Mouse (Mus musculus) right cerebral cortex, adult 2 months (tissue): ENCODE measurements at regions not wholly inside any gene's neighbourhood (a gene's known extent, or its start where the extent isn't known, plus 50 kb on each side); places are given as distances from the start of the nearest gene placed in this dataset.
"Not testable (repeated sequence)": the region's sequence is repeated elsewhere in the genome, so short reads cannot be mapped to it uniquely, and the experiment has no call there.

Experiments used
- DNase-seq, 2 experiments: peaks; one replicate each; pipeline ENCODE4 v3.0.0; 2021 to 2022; ENCODE audit warnings: low spot score in 2 of 2

DNA sequence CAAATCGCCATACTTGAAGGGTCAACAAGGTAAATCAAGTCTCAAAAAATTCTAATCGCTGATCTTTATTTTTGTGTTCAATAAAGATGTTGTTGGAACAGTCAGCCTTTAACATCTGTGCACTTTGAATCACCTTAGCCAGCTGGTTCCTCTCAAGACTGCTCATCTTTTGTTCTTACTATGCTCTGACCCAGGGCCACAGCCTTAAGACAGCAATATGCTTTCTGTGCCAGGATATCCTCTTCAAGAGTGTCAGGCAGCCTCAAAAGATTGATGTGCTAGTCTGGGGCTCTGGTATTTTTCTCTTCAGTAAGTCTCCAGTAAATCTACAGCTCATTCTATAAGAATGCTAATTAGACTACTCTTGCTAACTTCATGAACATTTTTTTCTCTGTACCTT, 199.9 kb downstream of the Dph6 start:
- DNase-seq, result no peak

DNA sequence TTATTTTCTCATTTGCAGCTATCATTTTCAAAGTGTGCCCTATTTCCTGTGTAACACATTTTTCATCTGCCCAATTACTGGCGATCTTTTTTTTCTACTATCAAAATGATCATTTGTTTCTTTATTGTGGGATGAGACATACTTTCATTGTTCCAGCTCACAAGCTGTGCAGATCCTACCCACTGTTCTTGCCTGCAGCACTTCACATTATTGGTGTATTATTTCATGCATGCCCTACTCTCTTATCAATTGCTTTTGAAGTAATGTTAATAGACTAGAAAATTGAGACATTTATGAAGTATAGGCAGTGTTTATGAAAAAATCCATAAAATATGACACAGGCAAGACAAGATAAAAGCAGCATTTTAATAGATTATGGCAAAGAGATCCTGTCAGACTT, 204.6 kb downstream of the Dph6 start:
- no peak for DNase-seq

DNA sequence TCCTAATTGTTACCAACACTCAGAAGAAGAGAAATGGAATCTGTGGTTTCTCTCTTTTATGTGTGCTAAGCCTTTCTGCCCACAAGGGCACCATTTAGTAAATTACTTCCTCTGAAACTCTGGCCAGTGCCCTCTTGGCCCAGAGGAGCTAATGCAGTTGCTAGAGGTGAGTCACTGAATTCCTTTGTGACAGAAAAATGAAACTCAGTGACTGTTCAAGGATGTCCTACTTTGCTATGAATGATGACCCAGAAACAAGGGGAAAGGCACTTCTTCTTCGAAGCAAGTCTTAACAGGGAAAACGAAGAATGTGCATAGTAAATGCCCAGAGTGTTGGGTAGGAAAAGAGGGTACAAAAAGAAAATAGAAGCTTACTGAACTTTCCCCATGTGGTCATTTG, 211.0 kb downstream of the Dph6 start:
- no peak for DNase-seq

DNA sequence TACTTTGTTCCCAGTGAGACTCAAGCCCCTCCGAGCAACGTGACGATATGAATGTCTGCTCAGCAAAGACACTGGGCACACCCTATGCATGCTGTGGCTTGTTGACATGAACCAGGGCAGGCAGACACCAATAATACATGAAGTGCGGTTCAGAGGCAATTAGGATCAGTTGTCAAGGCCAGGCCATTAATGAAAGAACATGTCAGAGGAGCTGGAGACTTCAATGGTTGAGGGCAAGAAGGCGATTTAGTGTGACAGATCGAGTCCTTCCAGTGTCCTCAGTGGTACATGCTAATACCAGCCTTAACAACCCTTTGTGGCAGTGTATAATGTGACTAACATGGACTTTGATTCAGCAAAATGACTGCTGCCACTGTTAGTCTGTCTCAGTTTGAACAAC, 213.8 kb downstream of the Dph6 start:
- no peak for DNase-seq

DNA sequence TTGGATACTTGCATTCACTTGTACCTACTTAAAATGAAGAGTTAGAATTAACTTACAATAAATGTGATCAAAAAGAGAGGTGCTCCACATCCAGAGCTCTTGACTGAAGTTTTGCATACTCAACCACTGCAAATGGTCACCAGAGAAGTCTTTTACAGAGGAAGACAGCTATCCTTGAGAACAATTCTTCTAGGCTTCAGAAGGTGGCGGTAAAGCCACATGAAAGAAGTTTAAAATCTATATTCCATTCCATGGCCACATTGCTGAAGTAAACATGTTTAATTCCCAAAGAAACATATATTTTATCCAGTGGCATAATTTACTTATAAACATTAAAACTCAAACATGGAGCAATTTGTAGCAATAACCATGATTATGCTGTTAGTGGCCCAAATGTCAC, 215.1 kb downstream of the Dph6 start:
- DNase-seq, result peak in 1 of 2 experiments; percentile 15

DNA sequence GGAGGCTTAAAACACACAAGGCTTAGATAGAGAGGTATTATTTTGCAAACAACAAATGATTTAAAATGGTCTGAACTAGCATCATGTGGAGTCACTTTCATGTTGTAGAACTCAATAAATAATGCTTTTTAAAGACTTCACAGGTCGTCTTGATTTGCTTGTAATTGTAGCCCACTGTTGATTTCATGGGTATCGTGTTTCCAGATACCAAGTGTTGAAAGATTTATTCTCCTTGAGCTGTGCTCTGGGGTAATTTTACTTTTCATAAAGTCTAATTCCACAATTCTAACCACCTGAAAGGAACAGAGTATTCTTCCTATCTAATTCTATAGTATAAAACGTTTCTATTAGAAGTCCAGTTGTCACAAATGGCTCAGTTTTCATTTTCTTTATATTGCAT, 216.7 kb downstream of the Dph6 start:
- no peak for DNase-seq

DNA sequence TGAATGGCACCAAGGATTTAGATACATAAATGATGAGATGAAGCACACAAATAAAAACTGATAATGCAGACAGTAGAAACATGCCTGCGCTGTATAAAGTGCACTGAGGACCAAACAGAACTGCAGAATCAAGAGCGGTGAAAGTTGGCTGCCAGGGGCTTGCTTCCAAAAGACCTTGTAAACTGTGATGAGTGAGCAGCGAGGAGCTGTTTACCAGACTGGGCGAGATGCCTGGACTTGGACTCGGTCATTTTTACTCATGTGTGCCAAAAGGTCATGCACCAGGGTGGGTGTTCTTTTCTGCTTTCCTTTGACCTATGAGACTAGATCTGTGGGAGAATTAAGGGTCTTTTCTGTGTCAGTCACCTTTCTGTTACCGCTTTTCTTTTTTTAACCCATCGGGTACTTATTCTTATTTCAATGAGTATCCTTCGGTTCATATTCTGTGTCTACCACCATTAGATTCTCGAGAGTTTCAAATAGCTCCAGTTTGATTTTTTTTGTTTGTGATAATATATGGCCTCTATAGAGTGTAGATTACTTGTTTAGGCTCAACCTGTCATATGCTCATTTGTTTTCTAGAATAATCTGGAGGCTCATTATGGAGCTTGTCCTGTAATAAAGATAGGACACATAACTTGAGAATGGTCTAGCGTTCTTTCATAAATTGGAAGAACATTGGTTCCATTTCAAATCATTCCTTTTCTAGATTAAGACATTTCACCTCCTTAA, 226.3 kb upstream of the Zfp770 start:
- peak; percentile 5 to 28 for DNase-seq

DNA sequence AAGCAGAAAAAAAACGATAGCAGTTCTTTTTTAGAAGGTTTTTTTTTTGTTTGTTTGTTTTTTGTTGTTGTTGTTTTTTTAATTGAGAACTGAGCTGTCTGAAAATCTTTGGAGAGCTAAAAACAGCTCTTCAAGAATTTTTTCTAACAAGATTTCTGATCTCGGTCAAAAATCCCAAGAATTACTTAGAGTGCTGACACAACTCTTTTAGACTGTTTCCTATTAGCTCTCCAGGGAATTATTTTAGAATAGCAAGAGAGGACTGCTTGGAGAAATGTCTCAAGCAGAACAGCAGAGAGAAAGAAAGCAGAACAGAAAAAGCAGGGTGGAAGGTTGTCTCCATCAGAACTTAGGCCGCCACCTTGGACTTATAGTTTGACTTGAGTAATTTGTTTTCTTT, 218.1 kb upstream of the Zfp770 start:
- no peak for DNase-seq

DNA sequence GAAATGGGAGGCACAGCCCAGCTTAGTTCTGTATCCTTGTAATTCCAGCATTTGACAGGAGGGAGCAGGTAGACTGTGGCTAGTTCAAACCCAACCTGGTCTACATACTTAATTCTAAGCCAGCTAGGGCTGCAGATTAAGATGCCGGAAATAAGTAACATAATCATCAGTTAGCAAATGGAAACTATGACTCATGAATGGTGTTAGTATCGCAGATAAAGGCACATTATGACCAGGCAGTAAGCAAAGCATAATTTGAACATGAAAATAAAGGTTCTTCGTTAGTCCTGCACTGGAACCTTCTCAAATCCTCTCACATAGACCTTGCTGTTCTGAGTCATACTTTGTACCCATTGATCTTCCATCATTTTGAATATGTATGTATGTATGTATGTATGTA, 211.7 kb upstream of the Zfp770 start:
- DNase-seq, result no peak

DNA sequence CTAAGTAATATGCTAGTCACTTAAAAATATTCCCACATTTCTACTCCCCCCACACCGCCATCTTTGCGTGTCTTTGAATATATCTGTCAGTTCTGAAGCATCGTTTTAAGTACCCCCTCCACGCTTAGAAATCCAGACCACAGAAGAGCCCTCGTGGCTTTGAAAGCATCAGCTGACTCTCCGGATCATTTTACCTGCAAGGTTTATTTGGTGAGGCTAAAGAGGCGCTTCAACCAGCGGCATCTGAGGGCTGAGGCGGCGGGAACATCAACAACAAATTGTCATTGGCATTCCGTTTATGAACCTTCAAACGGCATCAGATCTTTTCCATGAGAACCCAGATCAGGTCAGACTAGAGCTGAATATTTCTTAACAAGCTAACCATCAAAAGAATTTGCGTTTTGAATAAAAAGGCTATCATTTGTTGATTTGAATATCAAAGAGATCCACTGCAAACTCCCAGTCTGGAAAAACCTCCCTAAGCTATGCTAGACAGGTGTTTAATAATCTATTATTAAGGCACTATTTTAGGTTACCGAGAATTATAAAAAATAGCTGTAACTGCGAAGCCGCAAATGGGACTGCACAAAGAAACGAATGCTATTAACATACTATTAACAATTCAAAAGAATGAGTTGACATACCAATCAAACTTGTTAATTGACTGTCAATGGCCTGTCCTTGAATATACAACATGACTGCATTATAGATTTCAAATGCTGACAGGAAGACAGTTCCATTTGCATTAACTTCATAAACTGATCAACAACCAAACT, 210.9 kb upstream of the Zfp770 start:
- DNase-seq, result peak in 1 of 2 experiments; percentile 3

DNA sequence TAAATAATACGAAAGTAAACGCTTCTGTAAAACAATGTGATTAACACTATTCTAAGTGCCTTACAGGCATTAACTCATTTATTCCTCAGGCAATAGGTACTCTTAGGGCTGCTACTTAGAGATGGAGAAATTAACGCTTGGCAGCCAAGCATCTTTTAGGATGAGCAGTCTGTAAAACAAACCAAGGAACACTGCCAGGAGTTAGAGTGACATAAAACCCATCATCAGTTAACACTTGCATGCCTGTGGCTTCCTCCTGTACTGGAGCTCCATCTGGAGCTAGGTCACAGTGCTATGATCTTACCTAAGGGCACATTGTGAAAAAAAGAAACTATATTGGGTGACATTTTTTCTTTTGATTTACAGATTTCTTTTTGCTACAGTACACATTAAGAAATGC, 209.4 kb upstream of the Zfp770 start:
- no peak for DNase-seq

DNA sequence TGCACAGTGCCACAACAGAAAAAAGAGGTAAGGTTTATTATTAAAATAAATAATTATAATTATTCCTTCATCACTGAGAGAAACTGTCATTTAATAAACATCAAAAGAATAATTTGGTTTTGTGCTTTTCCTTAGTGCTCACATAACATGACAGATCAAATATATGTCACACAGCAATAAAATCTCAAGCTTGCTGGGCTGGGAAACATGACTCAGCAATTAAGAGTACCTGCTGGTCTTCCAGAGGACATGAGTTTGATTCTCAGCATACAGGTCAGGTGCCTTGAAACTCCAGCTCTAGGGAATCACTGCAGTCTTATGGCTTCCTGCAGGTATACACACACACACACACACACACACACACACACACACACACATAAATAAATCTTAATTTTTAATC, 208.3 kb upstream of the Zfp770 start:
- DNase-seq, result no peak

DNA sequence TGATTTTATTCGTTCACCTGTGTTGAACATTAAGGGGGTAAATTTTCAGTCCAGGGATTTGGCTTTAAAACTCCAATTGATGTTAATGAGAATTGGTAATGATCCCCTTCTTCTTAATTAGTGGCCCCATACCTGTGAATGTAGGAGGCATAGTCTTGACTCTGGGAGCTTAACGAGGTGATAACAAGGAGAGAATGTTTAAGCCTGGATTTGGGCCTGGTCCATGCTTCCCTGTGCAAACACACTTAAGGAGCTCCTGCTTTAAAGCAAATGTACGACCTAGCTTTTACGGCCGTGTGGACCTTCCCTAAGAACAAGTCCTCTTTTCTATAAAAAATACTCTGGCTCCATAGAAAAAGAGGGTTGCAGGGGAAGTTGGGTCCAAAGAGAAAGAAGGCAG, 206.1 kb upstream of the Zfp770 start:
- no peak for DNase-seq

DNA sequence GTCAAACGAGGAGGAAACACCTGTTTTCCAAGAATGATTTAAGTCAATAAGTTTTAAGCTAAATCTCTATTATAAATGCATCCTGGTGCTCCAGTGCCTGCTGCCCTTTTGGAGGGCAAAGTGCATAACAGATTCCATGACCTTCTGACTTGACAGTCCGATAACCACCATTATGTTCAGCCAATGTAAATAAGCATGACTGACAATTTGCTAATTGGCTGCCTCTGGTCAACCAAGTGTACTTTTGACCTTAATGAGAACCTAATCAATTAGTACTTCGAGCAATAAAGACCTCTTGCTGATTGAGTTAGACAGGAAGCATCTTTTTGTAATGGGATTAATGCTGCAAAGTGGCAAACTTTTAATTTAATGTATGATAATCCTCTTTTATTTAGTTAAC, 183.3 kb upstream of the Zfp770 start:
- no peak for DNase-seq

DNA sequence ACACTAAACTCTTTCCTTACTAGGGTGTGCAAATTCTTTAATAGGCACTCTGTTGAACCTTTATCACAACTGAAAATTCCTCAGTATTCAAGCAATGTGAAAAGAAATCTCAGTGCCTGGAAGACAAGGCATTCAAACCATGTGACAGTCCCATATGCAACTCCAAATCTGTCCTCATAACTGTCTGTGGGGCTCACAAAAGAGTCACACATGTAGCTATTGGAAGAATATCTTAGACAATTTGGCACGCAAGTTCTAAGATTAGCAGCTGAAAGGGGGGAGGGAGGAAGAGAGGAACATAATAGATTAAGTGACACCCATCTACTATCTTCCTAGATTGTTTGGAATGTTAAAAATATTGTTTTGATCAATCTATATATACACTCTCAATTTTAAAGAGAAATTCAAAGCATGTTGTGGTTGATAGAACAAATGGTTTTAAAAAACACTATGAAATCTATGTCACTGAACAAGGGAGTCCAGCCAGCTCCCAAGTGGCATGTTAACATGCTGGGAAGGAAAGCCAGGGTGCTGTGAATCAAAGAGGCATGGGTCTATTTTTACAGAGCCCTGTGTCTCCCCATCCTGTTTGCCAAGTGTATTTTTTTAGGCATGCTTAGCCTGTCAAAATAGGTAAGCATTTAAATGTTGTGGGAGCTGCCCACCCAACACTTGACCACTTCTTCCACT, 177.7 kb upstream of the Zfp770 start:
- DNase-seq, result no peak

DNA sequence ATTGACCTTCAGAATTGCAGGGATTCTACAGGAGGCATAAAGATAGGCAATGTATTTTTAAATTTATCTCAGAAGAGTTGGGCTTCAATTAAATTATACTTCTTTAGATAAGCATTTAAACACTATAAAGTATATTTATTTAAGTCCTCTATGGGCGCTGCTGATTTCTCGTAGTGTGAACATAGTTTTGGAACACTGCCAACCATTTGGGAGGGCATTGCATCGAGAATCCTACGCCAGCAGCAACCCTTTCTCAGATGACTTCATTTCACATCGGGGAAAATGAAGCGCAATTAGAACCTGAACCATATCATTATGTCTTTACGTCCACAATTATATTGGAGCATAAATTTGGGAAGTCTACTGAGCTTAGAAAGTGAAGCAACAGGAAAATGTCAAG, 172.2 kb upstream of the Zfp770 start:
- DNase-seq, result no peak

DNA sequence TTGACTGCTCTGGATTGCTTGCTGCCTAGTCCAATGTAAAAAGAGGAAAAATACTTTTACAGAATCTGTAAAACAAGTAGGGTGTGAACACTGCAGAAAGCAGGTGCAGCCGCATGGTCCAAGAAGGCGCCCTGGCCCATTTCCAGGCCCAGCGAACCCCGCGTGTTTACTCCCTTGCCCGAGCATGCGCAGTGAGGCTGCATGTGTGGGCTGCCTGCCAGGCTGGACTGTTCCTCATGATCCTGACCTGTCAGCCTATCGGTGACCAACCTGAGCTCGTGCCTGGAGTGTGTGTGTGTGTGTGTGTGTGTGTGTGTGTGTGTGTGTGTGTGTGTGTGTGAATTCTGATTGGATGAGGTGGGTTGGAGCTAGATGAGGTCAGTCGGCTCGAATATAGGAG, 152.6 kb upstream of the Zfp770 start:
- not testable (repeated sequence) for DNase-seq

DNA sequence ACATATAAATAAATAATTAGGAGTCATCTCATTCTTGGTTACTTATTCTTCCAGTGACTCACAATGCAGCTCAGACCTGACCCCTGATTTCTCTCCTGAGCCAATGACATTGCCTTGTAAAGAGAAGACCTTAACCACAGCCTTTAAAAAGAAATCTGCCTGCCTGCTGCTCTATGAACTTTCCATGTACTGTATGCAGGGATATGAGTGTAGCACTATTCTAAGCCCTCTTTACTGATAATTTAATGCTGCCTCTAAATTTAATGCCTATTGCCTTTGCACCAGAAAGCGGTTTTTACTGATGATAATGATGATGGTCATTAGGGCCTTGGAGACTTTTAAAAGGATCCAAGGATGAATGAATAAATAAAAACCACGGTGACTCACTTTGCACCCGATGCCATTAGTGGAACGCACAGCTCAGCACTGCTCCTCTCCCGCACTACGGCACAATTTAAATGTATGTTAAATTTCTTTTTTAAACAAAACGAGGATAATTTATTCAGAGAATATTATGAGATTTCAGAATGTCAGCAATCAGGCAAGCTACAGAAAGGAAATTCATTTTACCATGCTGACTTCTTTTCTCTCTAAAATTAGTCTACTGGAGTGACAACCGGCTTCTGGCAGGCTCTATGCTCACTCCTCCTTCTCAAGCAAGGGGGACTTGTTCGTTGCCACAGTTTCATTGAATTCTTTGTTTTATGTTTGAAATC, 139.5 kb upstream of the Zfp770 start:
- DNase-seq, result peak in 1 of 2 experiments; percentile 11

DNA sequence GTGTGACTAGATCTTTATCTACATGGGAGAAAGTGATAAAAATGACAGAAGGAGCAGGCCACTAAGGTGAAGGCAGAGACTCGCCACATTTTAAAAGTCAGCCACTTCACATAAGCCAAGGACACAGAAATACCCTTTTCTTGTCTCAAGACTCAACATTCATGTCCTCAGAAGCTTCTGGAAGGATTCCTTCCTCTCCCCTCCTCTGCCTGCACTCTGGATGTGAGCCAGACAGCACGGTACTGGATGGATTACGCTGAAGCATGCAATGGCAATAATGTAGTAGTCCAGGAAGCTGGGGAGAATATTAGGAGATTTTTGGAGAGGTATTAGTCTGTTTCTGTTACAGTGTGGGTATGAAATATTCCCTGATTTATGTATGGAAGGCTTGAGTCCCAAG, 100.5 kb upstream of the Zfp770 start:
- DNase-seq, result no peak

DNA sequence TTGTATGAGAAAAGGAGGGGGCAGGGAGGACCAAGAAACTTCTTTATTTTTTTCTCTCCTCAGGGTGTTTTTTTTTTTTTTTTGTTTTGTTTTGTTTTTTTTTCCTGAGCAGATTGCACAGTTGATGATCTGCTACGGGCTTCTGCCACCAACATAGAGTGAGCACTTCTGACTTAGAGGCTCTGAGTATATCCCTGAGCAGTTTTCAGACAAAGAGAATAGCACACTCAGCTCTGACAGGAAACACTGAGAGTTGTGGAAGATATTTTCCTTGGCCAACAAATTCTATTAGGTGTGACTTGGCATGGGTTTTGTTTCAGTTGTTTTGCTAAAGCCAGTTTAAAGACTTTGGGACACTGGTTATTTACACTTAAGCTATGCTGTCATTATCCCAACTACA, 93.8 kb upstream of the Zfp770 start:
- DNase-seq, result no peak

DNA sequence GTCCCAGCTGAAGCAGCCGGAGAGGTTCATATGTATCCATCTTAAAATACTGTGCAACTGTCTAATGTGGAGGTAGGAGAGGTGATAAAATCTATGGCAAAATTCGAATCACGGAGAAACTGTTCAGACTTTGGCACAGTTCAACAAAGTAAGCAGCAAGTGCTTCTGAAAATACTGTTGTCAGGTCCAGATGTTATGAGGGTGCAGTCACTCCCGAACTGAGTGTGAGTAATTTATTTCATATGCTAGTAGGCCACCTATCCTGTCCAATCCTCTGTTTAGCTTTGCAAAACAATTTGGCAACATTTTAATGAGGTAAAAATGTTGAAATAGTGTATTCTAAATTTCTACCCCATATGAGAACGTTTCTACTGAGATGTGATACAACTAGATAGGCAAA, 90.1 kb upstream of the Zfp770 start:
- no peak for DNase-seq

DNA sequence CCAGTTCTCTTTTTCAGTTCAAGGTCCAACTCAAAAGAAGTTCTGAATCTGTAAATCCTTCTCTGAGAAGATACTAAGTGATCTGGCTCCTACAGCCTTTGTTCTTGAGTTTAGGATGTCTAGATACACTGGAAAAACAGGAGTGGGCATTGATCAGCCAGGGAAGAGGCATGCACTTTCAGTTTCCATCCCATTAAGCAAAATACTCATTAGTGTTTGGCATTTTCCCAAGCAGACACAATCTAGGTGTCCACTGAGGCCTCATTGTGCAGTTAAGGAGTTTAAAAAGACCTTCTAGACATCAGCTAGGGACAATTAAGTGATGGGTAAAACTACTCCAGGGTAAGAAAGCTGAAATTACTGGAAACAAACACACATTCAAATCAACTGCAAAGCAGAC, 74.3 kb upstream of the Zfp770 start:
- DNase-seq, result no peak
